Mouse (Mus musculus): ENCODE data around the gene Ces1d.

DNA sequence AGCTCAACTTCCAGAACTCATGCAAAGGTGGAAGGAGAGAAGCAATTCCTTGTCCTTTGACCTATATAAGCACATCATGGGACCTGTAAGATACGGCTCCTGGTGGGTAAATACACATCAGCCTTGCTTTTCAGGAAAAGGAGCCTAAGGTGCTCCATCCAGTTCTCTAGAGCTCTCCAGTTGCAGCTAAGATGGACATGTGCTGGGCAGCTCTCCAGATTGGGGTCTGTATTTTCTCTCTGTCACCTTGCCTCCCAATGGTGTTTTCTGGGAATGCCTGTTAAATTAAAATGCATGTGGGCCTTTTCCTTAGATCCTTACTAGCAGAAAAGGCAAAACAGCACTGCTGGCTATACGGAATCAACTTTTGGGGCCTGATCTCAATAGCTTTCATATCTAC lies 23.1 kb downstream of the Ces1d start:
- TF ChIP-seq POLR2A (IDR thresholded peaks at IDR 0.05; ENCODE audit: extremely low read depth, insufficient read depth, low read length) (no peak), CTCF (IDR thresholded peaks at IDR 0.05; ENCODE audit: low read depth, low read length) (no peak)

Data from liver, adult 2 months (tissue).